ENCODE assay signal across 9 mouse cellular contexts in genomic region chr9:44490086-44490967, GRCm38 (mm10). TPM values are rescaled to one million over a fixed set of nuclear protein-coding genes. Genes with fewer than 3 reads are reported as not detected.
A peak's percentile ranks its signal among the peaks of the same experiment; 100 is the strongest.
DNase-seq lines count a peak whose midpoint lies in the region; ATAC-seq and TF ChIP-seq lines count a peak whose summit lies in the region.
"Had no signal": no experiment of that assay in that cellular context is flagged by ENCODE, and none has a peak within 500 bp of the region (broad histone marks: within the 10 kb centered on the region; RNA-seq: fewer than 3 reads in every experiment).

No protein-coding gene starts in this region.

- H3K9me3 ChIP-seq in forebrain, embryonic 16.5 days (ENCODE audit: control insufficient read depth, low read length), result no peaks in the 10 kb centered on the region
- no peaks in the 10 kb centered on the region for H3K9me3 ChIP-seq in liver, postnatal 0 days (ENCODE audit: low read length)

- DNase-seq in cerebellum, adult 11 months, result peak; percentile 35
- DNase-seq in cerebellum, postnatal 4 days (ENCODE audit: low spot score in 2 of 2), result no peak
- peak; percentile 70 for DNase-seq in brain, embryonic 14.5 days (ENCODE audit: low read depth)
- peak; percentile 89 for DNase-seq in kidney, adult 18-20 months
- DNase-seq in liver, postnatal 0 days, result peak; percentile 53
- DNase-seq in testis, postnatal 10 days (ENCODE audit: low spot score), result peak; percentile 66
- no peak for DNase-seq in spleen, postnatal 10 days (ENCODE audit: low spot score in 2 of 2)

- TF ChIP-seq POLR2A in brain, embryonic 14.5 days (IDR thresholded peaks at IDR 0.05; ENCODE audit: borderline replicate concordance, extremely low read depth, insufficient read depth, insufficient read length, poor library complexity, severe bottlenecking), result no peak

- H3K4me1 ChIP-seq in forebrain, embryonic 16.5 days (replicated peaks; ENCODE audit: control insufficient read depth, insufficient read depth, low read length), result peaks cover 89% of the 10 kb centered on the region
- peaks cover 64% of the 10 kb centered on the region for H3K4me1 ChIP-seq in liver, postnatal 0 days (ENCODE audit: insufficient read depth)

- H3K4me3 ChIP-seq in forebrain, embryonic 16.5 days (replicated peaks; ENCODE audit: low read length), result peak overlapping the region; percentile 14; the same call in 1 of the 2 replicates
- 0 out of 2 replicates have a peak overlapping the region, but pooled peaks have one; percentile 26 for H3K4me3 ChIP-seq in liver, postnatal 0 days (ENCODE audit: low read depth, low read length)
- H3K4me3 ChIP-seq: erythroblast, embryonic 14.5 days had no signal

- WGBS in forebrain, embryonic 16.5 days, result 12% methylated on average over 17 of the region's 17 CpGs
- WGBS in liver, postnatal 0 days (ENCODE audit: insufficient replicate concordance), result 48% methylated on average over 16 of the region's 17 CpGs

- no peak for ATAC-seq in forebrain, embryonic 16.5 days
- ATAC-seq in liver, postnatal 0 days, result peak; percentile 36

- no peak for TF ChIP-seq CTCF in brain, embryonic 14.5 days (IDR thresholded peaks at IDR 0.05; ENCODE audit: borderline replicate concordance, extremely low read depth, insufficient read depth, insufficient read length)
- TF ChIP-seq CTCF in liver, postnatal 0 days (IDR thresholded peaks at IDR 0.05; ENCODE audit: low read depth), result no peak

- H3K9ac ChIP-seq in forebrain, embryonic 16.5 days (replicated peaks; ENCODE audit: low read depth, low read length), result no peak overlapping the region
- H3K9ac ChIP-seq in liver, postnatal 0 days (replicated peaks), result peak overlapping the region; percentile 46; the same call in 1 of the 2 replicates

- H3K27me3 ChIP-seq in forebrain, embryonic 16.5 days (replicated peaks; ENCODE audit: control insufficient read depth, insufficient read depth, low read length), result no peaks in the 10 kb centered on the region
- H3K27me3 ChIP-seq in liver, postnatal 0 days (ENCODE audit: insufficient read depth, low read length), result no peaks in the 10 kb centered on the region

- H3K4me2 ChIP-seq in forebrain, embryonic 16.5 days (ENCODE audit: low read length), result peak overlapping the region; percentile 88
- H3K4me2 ChIP-seq in liver, postnatal 0 days (ENCODE audit: low read depth, low read length), result peak overlapping the region; percentile 92

- no peaks in the 10 kb centered on the region for H3K36me3 ChIP-seq in forebrain, embryonic 16.5 days (ENCODE audit: control insufficient read depth, insufficient read depth)
- H3K36me3 ChIP-seq in liver, postnatal 0 days (replicated peaks; ENCODE audit: insufficient read depth, low read length), result no peaks in the 10 kb centered on the region

- no peak overlapping the region; the same call in 1 of the 2 replicates for H3K27ac ChIP-seq in forebrain, embryonic 16.5 days (ENCODE audit: low read length)
- H3K27ac ChIP-seq in liver, postnatal 0 days (ENCODE audit: low read depth), result peak overlapping the region; percentile 97

- TF ChIP-seq EP300 in liver, postnatal 0 days (IDR thresholded peaks at IDR 0.05; ENCODE audit: low read depth), result no peak

RNA-seq across cellular contexts. Expression of gene Bcl9l, which starts 7.7 kb away (rescaled TPM):
- 14.4 and 35.5 TPM in 2 replicates for polyA plus RNA-seq in brain, embryonic 14.5 days (2012; rRNA removed)
- 13.8 and 15.0 TPM in 2 replicates for polyA plus RNA-seq in forebrain, embryonic 16.5 days (2015; fragmentation: Nextera tagmentation; extraction: Ambion mirVana)
- polyA plus RNA-seq in liver, postnatal 0 days (2015; fragmentation: Nextera tagmentation; extraction: Ambion mirVana), result 2.0 and 2.2 TPM in 2 replicates

RNA-seq across cellular contexts. Expression of gene Upk2, which starts 35.6 kb away (rescaled TPM):
- polyA plus RNA-seq in brain, embryonic 14.5 days (2012; rRNA removed), result 0.08 TPM in 1 of 2 replicates, not detected in the other
- polyA plus RNA-seq in forebrain, embryonic 16.5 days (2015; fragmentation: Nextera tagmentation; extraction: Ambion mirVana), result not detected in 2 replicates
- not detected in 2 replicates for polyA plus RNA-seq in liver, postnatal 0 days (2015; fragmentation: Nextera tagmentation; extraction: Ambion mirVana)
- polyA plus RNA-seq: erythroblast, embryonic 14.5 days had no signal

RNA-seq across cellular contexts. Expression of gene Foxr1, which starts 49.4 kb away (rescaled TPM):
- polyA plus RNA-seq in brain, embryonic 14.5 days (2012; rRNA removed), result not detected in 2 replicates
- not detected in 2 replicates for polyA plus RNA-seq in forebrain, embryonic 16.5 days (2015; fragmentation: Nextera tagmentation; extraction: Ambion mirVana)
- not detected in 2 replicates for polyA plus RNA-seq in liver, postnatal 0 days (2015; fragmentation: Nextera tagmentation; extraction: Ambion mirVana)
- polyA plus RNA-seq: erythroblast, embryonic 14.5 days had no signal

Comparison
In these comparisons a context has a peak if more than half of its experiments do, and no peak if none do; other contexts are left out.
1. DNase-seq: peak in cerebellum, adult 11 months (single experiment), brain, embryonic 14.5 days (single experiment), kidney, adult 18-20 months (single experiment), liver, postnatal 0 days (single experiment) and testis, postnatal 10 days (single experiment); none in cerebellum, postnatal 4 days (0 of 2) and spleen, postnatal 10 days (0 of 2).